Mouse (Mus musculus): ENCODE data around the gene Ppib.

DNA sequence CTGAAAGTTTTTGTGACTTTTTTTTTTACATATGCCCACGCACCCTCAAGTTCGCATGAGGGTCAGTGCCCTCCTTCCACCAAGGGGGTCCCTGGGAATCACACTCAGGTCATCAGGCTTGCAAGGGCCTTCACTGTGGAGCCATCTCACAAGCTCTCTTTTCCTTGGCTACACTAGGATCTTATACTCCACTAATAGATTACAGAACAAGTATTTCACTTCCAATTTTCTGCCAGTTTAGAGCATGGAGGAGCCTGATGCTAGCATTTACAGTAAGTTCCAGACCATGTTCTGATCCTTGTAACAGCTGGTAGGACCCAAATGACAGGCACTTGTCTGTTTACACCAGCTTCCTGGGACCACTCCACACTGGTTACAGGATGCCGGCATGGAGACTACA, 18.1 kb downstream of the Ppib start:
- TF ChIP-seq CTCF (conservative IDR thresholded peaks at IDR 0.05; ENCODE audit: low read length) (no peak), NANOG (IDR thresholded peaks at IDR 0.05; ENCODE audit: borderline replicate concordance, low read length) (no peak)
